Mouse (Mus musculus) A20 (cell line): ENCODE results near the gene N4bp2.
A peak's percentile ranks its signal among the peaks of the same experiment; 100 is the strongest.

Experiments used
- DNase-seq: peaks from one replicate; pipeline ENCODE4 v3.0.0-alpha.2; 2011; ENCODE audit warnings: low read depth, low spot score

Gene N4bp2

DNA sequence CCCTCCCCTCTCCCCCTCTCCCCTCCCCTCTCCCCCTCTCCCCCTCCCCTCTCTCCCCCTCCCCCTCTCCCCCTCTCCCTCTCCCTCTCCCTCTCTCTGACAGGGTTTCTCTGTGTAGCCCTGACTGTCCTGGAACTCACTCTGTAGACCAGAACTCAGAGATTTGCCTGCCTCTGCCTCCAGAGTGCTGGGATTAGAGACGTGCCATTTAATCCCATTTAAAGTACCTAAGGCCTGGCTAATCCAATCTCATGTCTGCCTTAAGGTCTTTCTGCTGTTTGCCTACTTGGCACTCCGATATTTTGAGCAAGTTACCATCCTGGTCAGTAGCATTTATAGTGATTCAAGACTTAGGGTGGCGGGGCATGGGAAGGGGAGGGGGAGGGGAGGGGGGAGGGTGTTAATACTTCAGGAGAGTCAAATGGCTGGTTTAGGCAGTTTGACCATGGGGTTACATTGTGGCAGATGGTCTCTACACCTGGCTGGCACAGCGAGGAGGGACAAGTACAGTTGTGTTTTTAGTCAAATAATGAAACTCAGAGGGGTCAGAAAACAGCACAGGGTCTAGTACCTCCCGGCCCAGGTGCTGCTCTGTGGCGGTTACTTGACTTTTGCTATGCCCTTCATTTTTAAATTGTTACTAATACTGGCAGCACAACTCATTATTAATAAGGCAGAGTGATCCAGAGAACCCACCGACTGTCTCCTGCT lies 99.1 kb downstream of the N4bp2 start:
- DNase-seq = peak; percentile 92

DNA sequence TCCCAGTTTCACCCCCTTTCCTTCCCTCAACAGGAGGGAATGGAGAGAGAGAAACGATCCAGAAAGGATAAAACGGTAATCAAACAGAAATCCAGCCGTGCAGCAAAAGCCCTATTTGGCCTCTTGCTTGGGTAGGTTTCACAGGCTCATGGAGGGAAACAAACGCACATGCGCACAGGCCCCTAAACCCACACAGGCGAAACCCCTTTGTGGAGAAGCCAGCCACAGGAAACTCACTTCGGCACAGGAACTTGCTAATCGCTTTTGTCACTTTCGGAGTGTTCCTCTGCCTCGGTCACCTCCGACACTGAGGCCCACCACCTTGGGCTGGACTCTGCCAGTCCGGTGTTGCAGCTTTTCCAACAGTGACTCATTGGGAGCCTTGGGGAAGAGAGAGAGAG lies 100.0 kb downstream of the N4bp2 start:
- DNase-seq = peak; percentile 94

DNA sequence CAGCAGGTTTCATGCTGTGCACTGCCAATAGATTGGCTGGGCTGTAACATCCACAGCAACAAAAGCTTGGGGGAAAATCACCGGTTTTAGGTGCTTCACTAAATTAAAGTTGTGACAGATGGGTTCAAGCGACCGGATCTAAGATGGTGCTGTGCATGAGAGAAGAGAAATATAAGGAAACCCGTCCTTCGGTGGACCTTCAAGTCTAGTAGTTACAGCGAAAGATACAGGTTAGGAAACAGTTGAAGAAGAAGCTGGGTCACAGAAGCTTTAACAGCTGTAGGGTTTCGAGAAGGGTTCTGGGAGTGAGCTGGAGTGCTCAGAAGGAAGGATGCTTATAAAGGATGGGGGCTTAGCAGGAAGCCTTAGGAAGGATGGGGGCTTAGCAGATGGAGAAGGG lies 101.2 kb downstream of the N4bp2 start:
- DNase-seq = peak; percentile 54

DNA sequence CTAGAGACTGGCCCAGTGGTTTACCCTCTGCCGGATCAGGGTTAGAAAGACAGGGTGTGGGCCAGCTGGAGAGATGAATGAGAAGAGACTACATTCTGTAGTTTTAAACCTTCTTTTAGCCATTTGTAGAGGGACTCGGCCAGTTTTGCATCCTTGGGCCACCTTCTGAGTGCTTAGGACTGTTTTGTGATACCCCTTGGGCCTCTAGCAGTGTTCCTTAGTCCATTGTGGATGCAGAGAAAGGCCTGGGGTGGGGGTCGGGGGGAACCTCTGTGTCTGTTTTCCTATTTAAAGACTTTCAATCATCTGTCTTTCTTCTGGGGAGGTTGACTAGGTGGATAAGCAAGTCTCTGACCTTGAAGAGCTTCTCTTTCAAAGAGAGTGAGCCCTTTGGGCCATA lies 101.6 kb downstream of the N4bp2 start:
- DNase-seq = peak; percentile 54

DNA sequence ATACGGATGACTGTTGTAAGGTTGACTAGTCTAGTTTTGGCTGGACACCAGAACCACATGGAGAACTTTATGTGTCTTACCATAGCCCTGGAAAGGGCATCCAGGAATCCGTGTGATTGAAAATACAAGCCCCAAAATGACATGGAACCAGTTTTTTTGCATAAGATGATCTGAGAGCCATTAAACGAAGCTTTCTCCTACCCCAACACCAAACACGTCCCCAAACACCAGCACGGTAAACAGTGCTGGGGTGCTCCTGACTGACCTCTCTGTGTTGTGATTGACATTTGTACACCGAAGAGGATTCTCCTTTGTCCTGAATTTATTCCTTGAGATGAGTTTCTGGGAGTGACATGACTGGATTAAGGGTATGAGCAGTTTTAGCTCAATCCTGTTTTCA lies 103.3 kb downstream of the N4bp2 start:
- peak; percentile 40 for DNase-seq

DNA sequence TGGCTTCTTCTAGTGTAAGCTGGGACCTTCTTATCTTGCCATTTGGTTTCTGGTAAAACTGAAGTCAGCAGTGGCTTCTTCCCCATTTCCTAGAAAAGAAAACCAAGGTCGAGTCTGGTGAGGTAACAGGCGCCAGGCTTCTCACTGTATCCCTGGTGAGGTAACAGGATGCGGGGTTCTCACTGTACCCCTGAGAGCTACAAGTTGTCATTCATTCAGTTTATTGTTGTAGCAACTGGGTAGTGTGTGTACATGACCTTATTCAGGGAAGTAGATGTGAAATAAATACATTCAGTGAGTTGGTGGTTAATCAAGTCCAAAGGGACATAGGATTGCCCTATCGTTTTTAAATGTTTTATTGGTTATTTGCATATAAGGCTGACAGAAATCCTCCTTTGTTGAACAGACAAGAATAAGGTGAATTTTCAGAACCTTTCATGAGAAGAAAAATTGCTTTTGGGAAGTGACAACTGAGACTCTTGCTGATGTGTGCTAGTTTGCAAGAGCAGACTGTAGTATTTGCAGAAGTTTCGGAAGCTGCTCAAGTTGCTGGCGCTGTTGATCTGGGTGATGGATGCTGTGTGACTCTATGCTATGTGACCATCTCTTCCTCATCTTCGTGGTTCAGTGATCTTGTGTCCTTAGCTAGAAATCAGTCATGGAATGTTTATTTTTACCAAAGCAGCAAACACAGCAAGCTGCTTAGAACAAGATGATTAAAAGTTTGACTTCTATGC lies 104.2 kb downstream of the N4bp2 start:
- peak; percentile 48 for DNase-seq

DNA sequence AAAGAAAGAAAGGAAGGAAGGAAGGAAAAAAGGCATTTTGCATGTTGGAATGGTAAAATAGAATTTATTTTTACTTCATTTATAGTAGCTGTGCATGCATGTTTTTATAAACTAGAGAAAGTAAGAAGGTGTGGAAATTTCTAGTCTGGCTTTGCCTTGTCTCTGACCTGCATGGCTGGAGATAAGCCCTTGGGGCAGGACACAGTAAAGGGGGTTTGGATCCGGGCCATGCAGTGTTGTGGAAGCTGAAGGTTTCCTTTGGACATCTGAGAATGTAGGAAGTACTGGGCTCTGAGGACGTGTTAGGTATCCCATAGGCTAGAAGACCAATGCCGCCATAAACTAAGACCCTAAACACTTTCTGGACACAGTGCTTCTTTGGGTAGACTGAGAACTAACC lies 105.1 kb downstream of the N4bp2 start:
- no peak for DNase-seq

DNA sequence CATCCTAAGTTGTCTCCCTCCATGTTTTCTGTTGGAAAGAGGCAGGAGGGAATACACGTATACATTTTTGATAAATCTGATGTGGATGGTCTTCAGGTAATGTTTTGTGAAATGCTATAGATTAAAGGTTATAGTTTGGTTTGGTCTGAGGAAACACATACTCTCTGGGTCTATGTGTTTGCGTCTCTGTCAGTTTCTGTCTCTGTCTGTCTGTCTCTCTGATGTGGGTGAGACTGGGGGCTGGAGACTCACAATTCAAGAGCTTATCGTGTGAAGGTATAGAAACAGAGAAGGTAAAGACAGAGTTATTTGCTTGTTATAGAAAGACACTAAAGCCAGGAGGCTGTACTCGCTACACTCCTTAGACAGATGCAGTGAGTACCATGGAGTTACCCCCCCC lies 106.3 kb downstream of the N4bp2 start:
- DNase-seq = no peak

DNA sequence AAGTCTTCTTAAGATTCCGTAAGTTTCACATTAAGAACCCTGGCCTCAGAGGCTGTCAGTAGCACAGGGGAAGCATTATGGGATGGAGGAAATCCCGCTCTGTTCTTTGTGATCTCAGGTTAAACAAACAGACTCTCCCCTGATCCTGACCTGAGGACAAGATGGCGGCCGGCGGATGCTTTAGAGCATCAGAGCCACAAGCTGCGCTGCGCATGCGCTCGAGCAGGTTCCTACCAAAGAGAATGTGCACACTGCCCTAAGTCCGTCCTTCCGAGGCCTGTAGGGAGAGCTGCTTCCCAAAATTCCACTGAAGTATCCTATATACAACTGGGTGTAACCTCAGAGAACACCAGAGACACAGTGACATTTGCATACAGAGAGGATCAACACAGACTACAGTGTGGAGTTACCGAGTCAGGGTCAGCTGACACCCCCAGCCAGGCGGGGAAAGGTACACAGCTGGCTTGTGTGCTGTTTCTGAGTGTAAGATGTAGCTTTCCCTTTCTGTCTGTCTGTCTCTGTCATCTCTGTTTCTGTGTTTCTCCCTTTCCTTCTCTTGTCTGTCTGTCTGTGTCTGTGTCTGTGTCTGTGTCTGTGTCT lies 108.1 kb downstream of the N4bp2 start:
- DNase-seq = no peak

DNA sequence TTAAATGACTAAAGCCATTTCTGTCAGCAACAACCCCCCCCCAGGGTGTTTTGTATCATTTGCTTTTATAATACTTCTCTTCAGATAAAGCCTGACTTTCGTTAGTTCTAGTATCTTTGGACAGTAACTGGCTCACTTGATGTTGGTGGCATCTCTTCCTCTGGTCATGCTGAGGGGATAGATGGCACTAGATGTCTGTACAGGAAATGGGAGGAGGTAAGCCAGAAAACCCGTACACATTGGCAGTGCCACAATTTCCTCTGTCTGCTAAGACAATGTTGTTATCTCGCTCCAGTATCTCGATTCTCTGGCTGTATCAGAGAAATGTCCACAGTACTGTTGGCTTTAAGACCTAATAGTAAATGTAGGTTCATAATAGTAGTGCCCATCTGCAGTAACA lies 109.9 kb downstream of the N4bp2 start:
- no peak for DNase-seq

DNA sequence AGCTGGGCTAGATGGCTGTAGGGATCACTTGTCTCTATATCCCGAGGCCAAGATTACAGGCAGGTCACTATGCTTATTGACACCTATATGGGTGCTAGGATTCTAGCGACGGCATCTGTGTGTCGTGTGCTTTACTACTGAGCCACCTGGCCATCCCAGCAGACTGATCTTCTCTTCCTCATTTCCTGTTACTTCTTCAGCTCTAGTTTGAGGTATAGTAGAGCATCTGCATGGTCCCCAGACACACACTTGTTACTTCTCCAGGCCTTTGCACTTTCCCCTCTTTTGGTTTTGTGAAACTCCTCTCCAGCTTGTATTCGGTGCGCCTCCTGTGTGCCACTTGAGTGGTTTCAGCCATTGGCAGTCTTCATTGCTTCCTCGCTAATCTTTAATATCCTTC lies 111.9 kb downstream of the N4bp2 start:
- DNase-seq = no peak

DNA sequence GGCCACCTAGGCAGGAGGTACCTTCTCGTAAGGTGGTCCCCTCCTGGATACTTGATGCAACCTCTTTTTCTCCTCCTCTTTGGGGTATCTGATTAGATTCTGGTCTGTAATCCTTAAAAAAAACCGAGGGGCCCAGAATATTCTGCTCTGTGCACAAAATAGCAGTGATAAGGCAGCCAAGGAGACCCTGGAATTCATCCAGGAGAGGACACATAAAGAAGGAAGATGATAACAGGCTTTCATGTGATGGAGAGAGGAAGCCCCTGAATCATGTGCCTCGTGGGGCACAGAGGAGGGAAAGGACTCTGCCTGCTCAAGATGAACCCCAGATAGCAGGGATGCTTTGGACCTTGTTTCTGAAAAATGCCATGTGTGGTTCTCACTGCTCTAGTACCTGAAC lies 115.0 kb downstream of the N4bp2 start:
- DNase-seq = no peak
